Mouse (Mus musculus): Measurements from ENCODE around the gene Ptpn5.

Ptpn5 gene

DNA sequence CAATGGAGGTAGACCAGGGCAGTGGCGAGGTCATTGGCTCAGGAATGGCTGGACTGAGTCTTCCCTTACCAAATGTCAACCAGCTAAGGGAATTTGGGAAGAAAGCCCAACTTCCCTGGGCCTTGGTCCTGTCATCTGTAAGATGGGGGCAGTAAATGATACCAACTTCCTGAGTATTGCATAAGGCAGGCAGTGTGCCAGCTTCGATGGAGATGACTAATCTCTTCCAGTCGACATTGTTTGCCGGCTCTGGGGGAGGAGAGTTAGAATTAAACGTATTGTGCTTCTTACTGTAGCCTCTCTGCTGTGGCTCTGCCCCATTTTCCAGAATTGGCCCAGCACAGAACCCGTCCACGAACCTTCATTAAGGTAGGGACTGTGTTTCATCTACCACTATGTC, 23.0 kb downstream of the Ptpn5 start:
- DNase-seq: peak; percentile 63

DNA sequence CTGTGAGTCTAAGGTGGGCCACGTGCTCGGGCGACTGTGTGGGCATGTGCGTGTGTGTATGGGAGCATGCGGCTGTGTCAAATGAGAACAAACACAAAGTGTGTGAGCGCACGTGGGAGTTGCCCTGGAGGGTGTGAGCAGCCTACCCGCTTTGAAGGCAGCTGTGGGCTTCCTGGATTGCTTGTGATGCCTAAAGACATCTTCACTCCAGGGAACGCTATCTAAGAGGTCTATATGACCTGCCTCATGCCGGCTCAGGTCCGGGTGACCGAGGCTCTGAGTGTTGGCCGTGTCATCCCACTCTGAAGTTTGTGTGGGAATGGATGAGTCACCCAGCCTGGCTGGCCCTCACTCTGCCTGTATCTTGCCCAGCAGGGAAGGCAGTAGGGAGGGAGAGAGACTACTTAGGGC, 24.7 kb downstream of the Ptpn5 start:
- peak; percentile 23 for DNase-seq

DNA sequence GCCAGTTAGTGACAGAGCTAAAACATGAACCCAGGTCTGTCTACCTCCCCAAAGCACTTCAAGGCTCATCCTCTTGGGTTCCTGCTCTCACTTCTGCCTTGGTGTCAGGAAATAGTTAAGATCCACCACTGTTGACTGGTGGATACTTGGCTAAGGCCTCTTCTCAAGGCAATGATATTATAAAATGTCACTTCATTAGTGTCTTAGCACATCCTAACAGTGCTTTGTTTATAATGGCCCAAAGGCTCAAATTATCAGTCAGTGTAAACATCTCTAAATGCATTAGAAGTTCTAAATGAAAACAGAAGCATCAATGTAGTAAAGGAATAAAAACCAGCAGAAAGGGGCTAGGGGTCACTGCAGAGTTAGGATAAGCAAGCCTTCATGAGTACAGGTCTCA, 26.5 kb downstream of the Ptpn5 start:
- DNase-seq: peak; percentile 18

DNA sequence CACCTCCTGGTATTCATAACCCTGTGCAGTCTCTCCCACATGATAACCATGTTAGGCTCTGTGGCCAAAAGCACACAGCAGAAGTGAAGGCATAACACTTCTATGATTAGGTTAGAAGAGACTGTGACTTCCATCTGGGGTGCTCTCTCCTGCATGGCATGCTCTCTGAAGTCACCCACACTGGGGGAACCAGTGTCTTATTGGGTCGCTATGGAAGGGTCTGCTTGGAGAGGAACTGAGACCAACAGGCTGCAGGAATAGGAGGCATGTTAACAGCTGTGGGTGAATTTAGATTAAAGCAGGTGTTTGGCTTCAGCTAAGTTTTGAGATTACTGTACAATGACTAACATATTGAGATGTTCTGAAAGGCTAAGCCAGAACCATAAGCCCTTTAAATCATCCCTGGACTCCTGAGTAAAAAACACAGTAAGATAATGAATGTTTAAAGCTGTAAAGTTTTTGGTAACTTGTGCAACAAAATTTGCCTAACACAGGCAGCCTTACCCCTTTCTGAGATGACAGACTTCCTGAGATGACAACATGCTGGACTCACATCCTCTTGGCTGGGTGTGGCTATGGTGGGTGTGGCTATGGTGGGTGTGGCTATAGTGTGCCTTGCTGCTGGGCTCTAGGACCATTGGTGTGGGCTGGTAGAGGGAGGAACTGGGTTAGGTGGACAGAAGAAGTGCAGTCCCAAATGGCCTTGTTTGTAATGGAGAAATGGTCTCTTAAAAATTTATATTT, 29.6 kb downstream of the Ptpn5 start:
- peak; percentile 81 for DNase-seq

DNA sequence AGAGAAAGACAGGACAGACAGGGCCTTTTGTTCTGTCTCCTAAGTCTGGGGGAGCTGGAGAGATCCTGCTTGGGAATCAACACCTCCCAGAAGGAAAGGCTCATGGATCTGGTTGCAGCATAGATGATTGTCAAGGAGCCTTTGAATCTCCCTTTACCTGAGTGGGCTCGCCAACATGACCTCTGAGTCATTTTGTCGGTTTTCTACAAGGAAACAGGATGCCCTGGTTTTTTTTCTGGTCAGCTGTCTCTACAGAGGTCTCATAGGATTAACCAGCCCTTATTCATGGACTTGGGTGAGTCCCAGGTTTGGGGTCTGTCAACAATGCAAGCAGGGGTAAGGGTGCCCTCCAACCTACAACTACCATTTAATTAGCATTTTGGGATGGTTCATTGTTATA, 30.5 kb downstream of the Ptpn5 start:
- DNase-seq: no peak

DNA sequence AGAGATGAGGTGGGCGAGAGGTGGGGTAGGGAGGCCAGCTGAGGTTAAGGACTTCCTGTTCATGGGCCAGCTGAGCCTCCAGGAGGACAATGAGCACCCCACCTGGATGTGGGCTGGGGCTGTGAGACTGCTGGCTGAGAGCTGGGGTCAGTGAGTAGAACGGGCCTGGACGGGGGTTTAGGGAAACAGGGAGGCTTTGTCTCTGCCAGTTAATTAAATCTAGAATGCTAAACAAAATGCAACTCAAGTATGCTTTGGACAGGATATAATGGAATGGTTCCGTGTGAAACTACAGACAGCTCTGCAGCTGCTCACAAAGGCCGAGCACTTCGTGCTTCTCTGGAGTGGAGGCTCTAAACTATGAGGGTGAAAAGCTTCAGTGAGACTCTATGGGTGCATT, 32.9 kb downstream of the Ptpn5 start:
- DNase-seq: peak; percentile 49

DNA sequence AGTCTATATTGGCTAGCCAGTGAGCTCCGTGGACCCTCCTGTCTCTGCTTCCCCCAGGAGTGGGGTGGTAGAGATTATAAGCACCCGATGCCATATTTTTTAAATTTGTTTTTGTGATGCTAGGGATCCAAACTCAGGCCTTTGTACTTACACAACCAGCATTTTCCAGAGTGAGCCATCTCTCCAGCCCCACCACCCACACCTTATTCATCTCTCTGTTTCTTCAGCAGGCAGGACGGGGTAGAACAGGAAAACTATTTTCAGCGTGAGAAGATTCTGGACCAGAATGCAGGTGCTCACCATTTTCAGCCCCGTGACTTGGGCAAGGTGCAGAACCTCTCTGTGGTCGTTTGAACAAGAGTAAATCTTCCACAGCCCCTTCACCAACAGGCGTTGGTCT, 34.2 kb downstream of the Ptpn5 start:
- DNase-seq: no peak

DNA sequence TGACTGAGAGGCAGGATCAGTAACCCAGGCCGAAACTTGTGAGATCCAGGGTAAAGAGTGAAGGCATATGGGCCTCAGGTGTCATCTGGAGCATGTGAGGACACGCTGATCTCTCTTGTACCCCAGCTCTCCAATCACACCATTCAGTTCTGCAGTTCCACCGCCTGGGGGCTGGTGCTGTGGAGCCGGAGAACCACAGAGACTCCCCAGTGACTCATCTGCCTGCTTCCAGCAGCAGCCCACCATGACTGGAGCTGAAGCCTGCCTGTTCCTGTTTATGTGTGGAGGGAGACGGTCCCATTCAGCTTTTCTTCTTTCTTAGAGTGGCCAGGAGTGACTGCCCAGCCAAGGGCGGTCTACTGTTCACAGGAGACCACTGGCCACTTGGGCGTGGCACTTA, 35.4 kb downstream of the Ptpn5 start:
- DNase-seq: peak; percentile 22

DNA sequence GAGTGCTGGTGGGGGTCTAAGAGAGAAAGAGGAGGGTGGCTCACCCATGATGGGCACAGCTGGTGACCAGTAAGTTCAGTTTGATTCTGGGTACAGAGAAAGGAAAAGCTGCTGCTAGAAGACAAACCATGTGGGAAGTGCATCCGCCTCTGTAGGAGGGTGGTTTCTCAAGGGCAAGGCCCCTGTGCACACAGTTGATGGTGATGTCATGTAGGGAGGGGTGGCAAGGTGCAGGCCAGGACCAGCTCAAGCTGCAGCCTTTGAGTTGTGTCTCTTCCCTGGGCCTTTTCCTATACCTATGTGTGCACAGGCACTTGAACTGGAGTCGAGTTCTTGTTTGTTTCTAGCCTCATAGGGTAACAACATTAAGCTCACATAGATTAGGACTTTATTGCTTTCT, 38.5 kb downstream of the Ptpn5 start:
- DNase-seq: no peak

DNA sequence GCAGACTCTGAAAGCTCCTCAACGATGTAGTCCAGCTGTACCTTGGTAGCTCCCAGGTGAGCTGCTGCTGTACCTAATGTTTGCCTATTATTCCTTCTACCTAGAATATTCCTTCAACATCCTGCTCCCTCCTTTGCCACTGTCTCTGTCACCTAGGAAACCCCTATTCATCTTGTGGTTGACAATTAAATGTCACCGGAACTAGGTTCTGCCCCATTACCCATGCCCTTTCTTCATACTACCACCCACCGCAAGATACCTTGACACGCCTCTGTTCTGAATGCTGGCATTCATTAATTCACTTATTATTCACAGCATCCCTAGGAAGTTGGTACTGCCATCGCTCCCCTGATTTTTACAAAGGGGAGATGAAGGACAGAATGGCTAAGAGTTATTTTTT, 39.5 kb downstream of the Ptpn5 start:
- no peak for DNase-seq

DNA sequence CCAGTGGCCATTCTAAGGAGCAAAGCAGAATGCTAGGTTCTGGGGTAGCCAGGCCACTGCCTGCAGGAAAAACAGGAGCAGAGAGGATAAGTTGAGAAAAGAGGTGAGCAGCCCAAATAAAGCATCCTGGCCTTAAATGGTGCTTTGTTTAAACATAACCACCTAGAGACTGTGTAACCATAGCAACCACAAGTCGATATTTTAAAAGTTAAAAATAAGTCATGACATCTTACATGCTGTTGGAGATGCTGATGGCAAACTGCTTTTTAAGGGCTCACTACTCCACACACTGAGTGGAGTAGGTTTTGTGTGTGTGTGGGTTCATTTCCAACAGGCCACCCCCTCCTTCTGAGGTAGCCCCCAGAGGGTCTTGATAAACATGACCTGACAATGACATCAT, 48.4 kb downstream of the Ptpn5 start:
- DNase-seq: no peak

DNA sequence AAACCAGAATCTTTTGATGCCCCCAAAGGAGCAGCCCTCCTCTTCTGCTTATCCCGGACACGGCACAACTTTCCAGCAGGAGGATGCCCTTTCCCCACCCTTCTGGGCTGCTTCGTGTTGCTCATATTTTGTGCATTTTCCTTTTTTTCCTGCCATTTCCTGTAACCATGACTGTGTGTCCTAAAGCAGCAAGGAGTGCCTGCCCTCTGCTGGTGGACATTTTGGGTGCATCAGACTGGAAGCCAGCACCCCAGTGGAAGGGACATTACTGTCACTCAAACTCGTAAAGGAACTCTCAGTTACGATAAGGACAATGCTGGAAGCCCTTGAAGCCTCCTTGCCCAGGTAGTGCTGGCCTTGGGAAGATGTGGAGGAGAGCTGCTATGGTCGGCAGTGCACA, 52.2 kb downstream of the Ptpn5 start:
- peak; percentile 89 for DNase-seq

DNA sequence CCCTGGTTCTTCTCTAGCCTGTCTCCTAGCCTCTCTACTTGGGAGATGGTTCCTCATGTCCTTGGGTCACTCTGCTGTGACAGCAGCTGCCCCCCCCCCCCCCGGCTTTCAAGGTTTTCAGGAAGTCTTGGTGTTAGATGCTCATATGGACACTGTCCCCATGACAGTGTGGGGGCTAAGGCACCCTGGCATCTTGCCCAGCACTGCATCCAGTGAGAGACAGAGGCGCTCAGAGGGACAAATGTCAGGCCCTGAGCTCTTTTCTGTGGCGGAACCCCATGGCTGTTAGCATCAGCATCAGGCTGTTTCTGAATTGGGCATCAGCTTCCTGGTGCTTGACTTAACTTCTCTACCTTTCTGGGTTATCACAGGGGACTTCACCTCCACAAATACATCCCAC, 52.6 kb downstream of the Ptpn5 start:
- peak; percentile 61 for DNase-seq

DNA sequence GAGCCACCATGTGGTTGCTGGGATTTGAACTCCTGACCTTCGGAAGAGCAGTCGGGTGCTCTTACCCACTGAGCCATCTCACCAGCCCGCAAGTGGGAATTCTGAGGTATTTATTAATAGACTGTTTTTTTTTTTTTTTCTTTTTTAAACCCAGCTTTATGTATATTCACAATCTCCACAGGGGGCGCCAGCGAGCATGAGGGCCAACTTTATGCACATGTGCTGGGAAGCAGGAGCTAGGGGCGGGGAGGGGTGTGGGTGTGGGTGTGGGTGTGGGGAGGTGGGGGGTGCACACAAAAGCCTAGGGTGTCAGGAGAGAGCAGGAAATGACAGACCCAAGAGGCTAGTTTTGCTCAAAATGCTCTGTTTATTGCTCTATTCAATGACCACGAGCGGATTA, 56.0 kb downstream of the Ptpn5 start:
- peak; percentile 77 for DNase-seq

DNA sequence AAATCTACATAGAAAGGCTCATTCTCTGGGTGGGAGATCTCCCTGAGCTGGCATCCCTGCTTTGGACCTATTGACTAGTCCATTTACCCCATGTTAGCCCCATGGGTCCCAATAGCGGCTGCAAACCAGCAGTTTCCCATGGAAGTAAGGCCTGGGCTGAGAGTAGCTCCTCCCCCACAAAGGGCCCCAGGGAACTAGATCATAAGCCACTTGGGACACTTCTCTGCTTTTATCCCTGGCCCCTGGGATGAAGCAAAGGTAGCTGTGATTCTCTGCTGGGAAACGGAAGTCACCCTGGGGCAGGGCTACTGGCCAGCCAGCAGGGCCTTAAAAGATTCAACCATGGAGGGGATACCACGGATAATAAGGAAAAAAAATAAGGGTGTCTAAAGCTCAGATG, 56.8 kb downstream of the Ptpn5 start:
- no peak for DNase-seq

DNA sequence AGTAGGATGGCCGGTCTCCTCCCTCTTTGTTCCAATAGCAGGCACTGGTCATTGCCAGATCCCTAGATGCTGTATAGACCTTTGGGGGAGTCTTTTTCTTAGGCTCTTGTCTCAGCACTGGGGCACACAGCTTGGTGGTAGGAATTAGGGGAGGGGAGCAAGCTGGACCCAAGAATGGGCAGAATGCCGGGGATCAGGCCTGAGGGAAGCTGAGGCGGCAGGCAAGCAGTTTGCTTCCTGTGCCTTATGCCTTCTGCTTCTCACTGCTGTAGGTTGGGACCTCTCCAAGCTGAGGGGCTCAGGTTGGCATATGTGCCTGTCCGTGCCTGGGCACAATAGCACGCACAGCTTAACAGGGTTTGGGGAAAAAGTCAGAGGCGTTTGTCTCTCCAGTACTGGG, 57.3 kb downstream of the Ptpn5 start:
- no peak for DNase-seq

DNA sequence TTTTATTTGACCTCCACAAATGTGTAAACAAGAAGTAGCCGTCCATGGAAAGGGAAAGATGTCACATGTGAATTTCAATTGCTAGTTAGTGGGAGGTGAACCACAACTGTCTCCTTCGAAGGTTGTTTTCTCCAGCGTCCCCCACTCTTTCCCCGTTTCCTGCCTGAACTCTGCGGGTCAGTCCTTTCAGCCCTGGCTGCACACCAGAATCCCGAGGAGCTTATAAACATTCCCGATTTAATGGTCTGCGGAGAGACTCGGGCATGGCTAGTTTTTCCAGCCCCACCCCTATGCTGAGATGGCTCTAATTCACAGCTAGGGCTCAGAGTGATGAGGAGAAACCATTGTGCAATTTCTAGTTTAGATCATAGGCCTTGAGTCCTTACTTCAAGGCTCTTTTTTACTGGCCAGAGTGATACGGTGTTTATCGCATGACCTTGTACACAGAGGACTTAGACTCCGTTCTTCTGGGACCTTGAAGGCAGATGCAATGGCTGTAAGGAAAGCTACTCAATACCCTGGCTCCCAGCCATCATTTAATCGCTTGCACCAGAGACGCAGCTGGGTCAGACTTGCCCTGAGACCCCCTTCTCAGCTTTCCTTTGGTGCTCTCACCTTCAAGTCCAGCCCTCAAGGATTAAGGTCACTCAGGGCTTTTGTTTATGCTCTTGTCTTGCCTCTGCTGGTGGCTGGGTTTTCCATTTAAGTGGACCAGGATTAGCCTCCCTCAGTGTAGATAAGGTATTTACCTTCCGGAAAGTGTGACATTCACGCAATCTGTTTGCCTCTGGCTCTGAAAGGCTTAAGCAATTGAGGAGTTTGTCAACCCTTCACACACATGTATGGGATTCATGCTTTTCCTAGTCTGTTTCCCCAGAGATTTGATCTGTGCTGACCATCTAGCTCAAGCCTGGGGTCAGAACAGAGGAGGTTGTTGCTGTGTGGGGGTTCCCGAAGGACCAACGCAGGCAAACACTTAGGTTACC, 59.7 kb downstream of the Ptpn5 start:
- peak; percentile 76 for DNase-seq

DNA sequence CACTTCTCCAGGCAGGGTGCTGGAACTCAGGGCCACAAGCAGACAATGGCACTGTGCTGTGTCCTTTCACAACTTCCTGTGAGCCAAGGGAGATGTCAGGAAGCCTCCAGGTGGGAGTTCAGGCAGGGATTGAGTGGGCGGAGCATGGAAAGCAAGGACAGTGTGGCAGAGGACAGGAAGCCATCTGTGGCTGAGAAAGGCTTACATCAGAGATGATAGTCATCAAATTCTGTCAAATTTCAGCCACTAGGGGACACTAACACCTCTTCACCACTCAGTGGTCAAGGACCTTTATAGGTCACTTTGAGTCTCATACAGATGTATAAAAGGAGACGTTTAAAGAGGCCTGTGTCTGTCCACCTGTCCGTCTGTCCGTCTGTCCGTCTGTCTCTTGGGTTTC, 60.9 kb downstream of the Ptpn5 start:
- peak; percentile 28 for DNase-seq

DNA sequence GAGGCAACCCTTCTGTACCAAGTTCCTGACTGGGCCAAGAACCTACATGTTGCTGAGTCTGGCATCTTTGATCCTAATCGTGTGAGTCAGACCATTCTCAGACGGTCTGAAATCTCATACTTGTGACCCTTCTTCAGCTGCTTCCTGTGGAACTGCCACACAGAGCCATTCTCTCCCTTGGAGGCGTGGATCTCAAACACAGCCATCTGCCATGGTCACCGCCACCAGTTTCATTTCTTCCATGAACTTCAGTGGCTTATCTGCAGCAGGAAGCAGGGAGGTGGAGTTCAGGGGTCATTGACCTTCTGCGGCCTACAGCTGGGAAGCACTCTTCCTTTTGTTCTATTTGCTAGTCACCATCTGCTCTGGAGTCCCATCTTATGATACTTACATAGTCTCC, 65.6 kb downstream of the Ptpn5 start:
- DNase-seq: no peak

DNA sequence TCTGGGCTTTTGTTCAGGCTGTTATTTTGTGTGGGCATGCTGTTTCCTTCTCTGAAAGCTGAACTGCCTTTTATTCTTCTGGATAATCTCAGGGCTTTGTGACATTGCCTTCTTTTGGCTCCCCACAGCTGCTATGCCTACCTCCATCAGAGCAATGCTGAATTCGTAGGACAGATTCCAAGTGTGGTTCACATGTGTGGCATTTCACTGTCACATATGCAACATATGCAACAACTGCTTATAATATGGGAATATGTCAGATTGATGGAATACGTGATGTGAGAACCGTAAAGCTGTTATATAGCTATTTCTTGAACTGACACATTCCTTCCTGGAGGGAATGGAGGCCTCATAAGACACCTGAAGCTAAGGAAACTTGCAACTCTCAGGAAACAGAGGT, 66.5 kb downstream of the Ptpn5 start:
- no peak for DNase-seq

DNA sequence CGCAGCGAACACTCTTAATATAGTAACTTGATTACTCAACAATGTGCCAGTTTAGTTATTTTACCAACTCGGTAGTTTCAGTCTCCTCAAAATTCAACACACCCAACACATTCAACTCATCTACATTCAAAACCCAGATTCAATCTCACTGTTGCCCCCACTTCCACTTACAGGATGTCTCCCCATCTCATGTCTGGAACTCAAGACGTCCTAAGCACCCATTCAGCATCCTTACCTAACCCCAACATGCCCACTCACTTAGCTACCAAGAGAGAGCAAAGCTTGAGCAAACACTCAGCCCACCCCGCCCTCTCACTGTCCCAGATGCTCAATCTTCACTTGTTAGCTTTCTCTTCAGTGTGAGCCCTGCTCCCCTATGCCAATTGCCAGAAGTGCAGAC, 71.9 kb downstream of the Ptpn5 start:
- DNase-seq: no peak

DNA sequence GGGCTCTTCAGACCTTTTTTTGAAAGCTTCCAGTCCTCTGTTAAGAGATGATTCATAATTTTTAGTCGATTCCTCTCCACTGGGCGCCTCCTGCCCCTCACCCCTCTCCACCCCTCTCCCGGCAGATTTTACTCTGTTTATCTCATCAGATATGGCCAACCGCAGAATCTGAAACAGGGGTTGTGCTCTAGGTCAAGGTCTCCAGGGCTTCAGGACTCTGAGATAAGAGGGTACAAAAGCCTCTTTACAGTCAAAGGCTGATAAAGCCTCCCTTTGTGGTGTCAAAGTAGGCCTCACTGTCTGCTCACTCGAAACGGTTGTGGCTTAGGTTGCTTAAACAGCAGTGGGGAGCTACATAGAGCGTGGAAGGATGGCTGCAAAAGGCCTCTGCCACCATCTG, 74.1 kb downstream of the Ptpn5 start:
- DNase-seq: no peak

DNA sequence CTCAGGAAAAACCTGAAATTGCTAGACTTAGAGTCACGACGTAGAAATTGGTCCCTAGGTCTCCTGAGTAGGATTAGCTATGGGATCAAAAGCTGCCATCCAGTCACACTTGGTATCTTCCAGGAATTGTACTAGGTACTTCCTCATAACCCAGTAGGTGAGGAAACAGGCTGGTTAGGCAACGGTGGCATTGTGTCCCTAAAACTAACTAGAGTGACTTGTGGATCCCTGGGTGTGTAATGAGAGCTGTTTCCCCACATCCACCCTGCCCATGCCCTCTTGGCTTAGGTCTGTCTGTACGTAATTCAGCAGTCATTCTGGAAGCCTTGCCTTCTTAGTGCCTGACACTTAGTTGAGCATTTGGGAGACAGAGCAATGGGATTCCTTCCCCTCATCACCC, 77.2 kb downstream of the Ptpn5 start:
- DNase-seq: no peak

DNA sequence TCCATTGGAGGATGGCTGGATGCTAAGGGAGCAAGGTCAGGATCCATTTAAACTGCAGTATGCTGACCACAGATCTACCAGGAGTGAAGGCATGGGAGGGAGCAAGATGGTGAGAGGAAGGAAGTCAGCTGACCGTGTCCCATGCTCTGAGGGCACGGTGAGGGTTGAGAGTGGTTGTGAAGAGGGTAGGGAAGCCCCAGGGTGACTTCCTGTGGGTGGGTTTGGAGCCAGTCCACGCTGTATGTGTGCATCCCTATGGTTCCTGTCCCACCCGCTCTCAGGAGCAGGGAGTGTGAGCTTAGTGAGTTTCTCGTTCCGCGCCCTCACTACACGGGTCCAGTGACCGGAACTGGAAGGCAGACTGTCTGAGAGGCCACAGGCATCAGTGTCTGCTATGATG, 77.7 kb downstream of the Ptpn5 start:
- no peak for DNase-seq
